In the genomic region with DNA sequence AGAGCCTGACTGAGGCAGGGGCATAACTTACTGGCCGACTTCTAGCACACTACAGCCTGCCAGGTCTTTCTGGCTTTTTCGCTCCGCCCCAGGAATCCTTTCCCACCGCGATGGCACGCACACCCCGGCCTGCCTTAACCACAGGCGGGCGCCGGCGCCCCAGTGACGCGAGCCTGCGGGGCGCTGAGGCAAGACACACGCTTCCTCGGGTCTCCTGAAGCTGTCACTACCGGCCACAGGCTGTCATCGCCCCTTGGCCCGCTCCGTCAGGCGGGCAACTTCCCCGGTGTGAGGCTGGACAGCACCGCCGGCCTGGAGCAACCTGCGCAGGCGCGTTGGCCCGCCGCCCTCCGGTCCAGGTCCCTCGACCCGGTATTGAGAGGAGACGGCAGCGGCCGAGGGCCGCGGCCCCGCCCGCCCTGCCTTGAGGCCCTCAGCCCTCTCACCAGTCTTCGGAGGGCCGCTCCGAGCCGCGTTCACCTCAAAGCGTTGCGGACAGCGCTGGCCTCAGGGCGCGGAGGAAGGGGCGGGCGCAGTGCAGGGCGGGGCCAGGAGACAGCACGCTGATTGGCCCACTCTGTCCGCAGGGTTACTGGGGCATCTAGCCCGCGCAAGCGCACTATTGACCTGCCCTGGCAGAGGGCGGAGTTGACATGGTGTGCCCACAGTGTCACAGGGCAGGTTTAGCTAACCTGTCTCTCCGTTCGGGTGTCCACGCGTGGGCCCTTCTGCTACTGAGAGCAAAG, we compare ENCODE assay signal across 8 mouse cellular contexts. TPM values are rescaled to one million over a fixed set of nuclear protein-coding genes. Genes with fewer than 3 reads are reported as not detected.
DNase-seq lines count a peak whose midpoint lies in the region; ATAC-seq lines count a peak whose summit lies in the region.

No protein-coding gene starts in this region.

- ATAC-seq in embryonic facial prominence, embryonic 11.5 days (replicated peaks; ENCODE audit: insufficient number of reproducible peaks, low FRiP score, low TSS enrichment, low read depth): peak; percentile 98
- ATAC-seq in midbrain, embryonic 12.5 days (ENCODE audit: low FRiP score, low read depth): peak; percentile 99

- peak overlapping the region; percentile 79 for H3K9ac ChIP-seq in embryonic facial prominence, embryonic 11.5 days (replicated peaks; ENCODE audit: low read length)
- peak overlapping the region; percentile 87 for H3K9ac ChIP-seq in midbrain, embryonic 12.5 days (replicated peaks)

- under 1% methylated on average over 61 of the region's 63 CpGs for WGBS in embryonic facial prominence, embryonic 11.5 days
- under 1% methylated on average over 63 of the region's 63 CpGs for WGBS in limb, embryonic 10.5 days
- 1% methylated on average over 63 of the region's 63 CpGs for WGBS in midbrain, embryonic 12.5 days

- H3K27ac ChIP-seq in embryonic facial prominence, embryonic 11.5 days (replicated peaks; ENCODE audit: low read depth, low read length): peak overlapping the region; percentile 87
- peak overlapping the region; percentile 91 for H3K27ac ChIP-seq in limb, embryonic 10.5 days
- H3K27ac ChIP-seq in midbrain, embryonic 12.5 days (replicated peaks): peak overlapping the region; percentile 96

- peak; percentile 97 for DNase-seq in 3134 (ENCODE audit: extremely low read depth, insufficient read length, low spot score)
- DNase-seq in adrenal gland, postnatal 25 days: peak; percentile 98
- DNase-seq in embryonic facial prominence, embryonic 11.5 days (ENCODE audit: low spot score): peak; percentile 95
- DNase-seq in heart, adult 11 months: peak; percentile 100
- peak; percentile 98 for DNase-seq in kidney, adult 18-20 months
- DNase-seq in limb, embryonic 10.5 days (ENCODE audit: low spot score): peak; percentile 97
- DNase-seq in skeletal muscle tissue, adult 2 months (ENCODE audit: low read depth, low spot score): peak; percentile 98

- no peaks in the 10 kb centered on the region; the same call in 1 of the 2 replicates for H3K4me1 ChIP-seq in embryonic facial prominence, embryonic 11.5 days (ENCODE audit: control insufficient read depth, insufficient read depth, low read length)
- H3K4me1 ChIP-seq in limb, embryonic 10.5 days: peaks cover 15% of the 10 kb centered on the region
- H3K4me1 ChIP-seq in midbrain, embryonic 12.5 days: peaks cover 18% of the 10 kb centered on the region

- H3K4me2 ChIP-seq in embryonic facial prominence, embryonic 11.5 days (ENCODE audit: low read depth, low read length): peak overlapping the region; percentile 79
- H3K4me2 ChIP-seq in midbrain, embryonic 12.5 days (replicated peaks): peak overlapping the region; percentile 87

- no peaks in the 10 kb centered on the region for H3K36me3 ChIP-seq in embryonic facial prominence, embryonic 11.5 days (replicated peaks; ENCODE audit: control insufficient read depth, insufficient read depth, low read depth, low read length)
- H3K36me3 ChIP-seq in limb, embryonic 10.5 days: peaks cover 31% of the 10 kb centered on the region
- H3K36me3 ChIP-seq in midbrain, embryonic 12.5 days: peaks cover 23% of the 10 kb centered on the region

- no peaks in the 10 kb centered on the region for H3K27me3 ChIP-seq in embryonic facial prominence, embryonic 11.5 days (ENCODE audit: control insufficient read depth, insufficient read depth, low read length)
- H3K27me3 ChIP-seq in limb, embryonic 10.5 days (ENCODE audit: low read depth, poor library complexity, severe bottlenecking): no peaks in the 10 kb centered on the region
- H3K27me3 ChIP-seq in midbrain, embryonic 12.5 days: no peaks in the 10 kb centered on the region

- no peaks in the 10 kb centered on the region for H3K9me3 ChIP-seq in embryonic facial prominence, embryonic 11.5 days (replicated peaks; ENCODE audit: control insufficient read depth, low read length)
- no peaks in the 10 kb centered on the region for H3K9me3 ChIP-seq in limb, embryonic 10.5 days (replicated peaks)
- no peaks in the 10 kb centered on the region for H3K9me3 ChIP-seq in midbrain, embryonic 12.5 days

- peak overlapping the region; percentile 81 for H3K4me3 ChIP-seq in embryonic facial prominence, embryonic 11.5 days (ENCODE audit: low read depth, low read length)
- peak overlapping the region; percentile 71 for H3K4me3 ChIP-seq in limb, embryonic 10.5 days
- H3K4me3 ChIP-seq in midbrain, embryonic 12.5 days: peak overlapping the region; percentile 79

RNA-seq across cellular contexts. Expression of gene Zfp672, which starts 7.1 kb away (rescaled TPM):
- 53.1 and 53.4 TPM in 2 replicates for total RNA-seq in adrenal gland, postnatal 25 days (2021)
- polyA plus RNA-seq in embryonic facial prominence, embryonic 11.5 days (2014; fragmentation: Nextera tagmentation; extraction: Ambion mirVana): 24.4 and 26.0 TPM in 2 replicates
- polyA plus RNA-seq in limb, embryonic 10.5 days (2016; fragmentation: Nextera tagmentation; extraction: Ambion mirVana): 22.1 and 25.7 TPM in 2 replicates
- polyA plus RNA-seq in midbrain, embryonic 12.5 days (2016; fragmentation: Nextera tagmentation; extraction: Ambion mirVana): 33.9 and 35.9 TPM in 2 replicates

RNA-seq across cellular contexts. Expression of gene Sh3bp5l, which starts 7.5 kb away (rescaled TPM):
- 41.7 and 64.5 TPM in 2 replicates for total RNA-seq in adrenal gland, postnatal 25 days (2021)
- 21.0 and 22.5 TPM in 2 replicates for polyA plus RNA-seq in embryonic facial prominence, embryonic 11.5 days (2014; fragmentation: Nextera tagmentation; extraction: Ambion mirVana)
- polyA plus RNA-seq in limb, embryonic 10.5 days (2016; fragmentation: Nextera tagmentation; extraction: Ambion mirVana): 35.2 and 37.7 TPM in 2 replicates
- 50.6 and 51.0 TPM in 2 replicates for polyA plus RNA-seq in midbrain, embryonic 12.5 days (2016; fragmentation: Nextera tagmentation; extraction: Ambion mirVana)

RNA-seq across cellular contexts. Expression of gene Zfp692, which starts 16.1 kb away (rescaled TPM):
- total RNA-seq in adrenal gland, postnatal 25 days (2021): 14.4 and 17.3 TPM in 2 replicates
- 10.9 TPM in 2 replicates for polyA plus RNA-seq in embryonic facial prominence, embryonic 11.5 days (2014; fragmentation: Nextera tagmentation; extraction: Ambion mirVana)
- polyA plus RNA-seq in limb, embryonic 10.5 days (2016; fragmentation: Nextera tagmentation; extraction: Ambion mirVana): 24.0 and 26.7 TPM in 2 replicates
- polyA plus RNA-seq in midbrain, embryonic 12.5 days (2016; fragmentation: Nextera tagmentation; extraction: Ambion mirVana): 26.4 and 28.5 TPM in 2 replicates

RNA-seq across cellular contexts. Expression of gene 4930438A08Rik, which starts 48.4 kb away (rescaled TPM):
- total RNA-seq in adrenal gland, postnatal 25 days (2021): not detected in 2 replicates
- polyA plus RNA-seq in embryonic facial prominence, embryonic 11.5 days (2014; fragmentation: Nextera tagmentation; extraction: Ambion mirVana): 0.20 TPM in 1 of 2 replicates, not detected in the other
- polyA plus RNA-seq in limb, embryonic 10.5 days (2016; fragmentation: Nextera tagmentation; extraction: Ambion mirVana): not detected in 2 replicates
- polyA plus RNA-seq in midbrain, embryonic 12.5 days (2016; fragmentation: Nextera tagmentation; extraction: Ambion mirVana): 0.14 TPM in 1 of 2 replicates, not detected in the other

RNA-seq across cellular contexts. Expression of gene Lypd8, which starts 55.8 kb away (rescaled TPM):
- total RNA-seq in adrenal gland, postnatal 25 days (2021): not detected in 2 replicates
- polyA plus RNA-seq in embryonic facial prominence, embryonic 11.5 days (2014; fragmentation: Nextera tagmentation; extraction: Ambion mirVana): not detected in 2 replicates
- not detected in 2 replicates for polyA plus RNA-seq in limb, embryonic 10.5 days (2016; fragmentation: Nextera tagmentation; extraction: Ambion mirVana)
- polyA plus RNA-seq in midbrain, embryonic 12.5 days (2016; fragmentation: Nextera tagmentation; extraction: Ambion mirVana): not detected in 2 replicates

Comparison
In these comparisons a context has a peak if more than half of its experiments do, and no peak if none do; other contexts are left out.
1. Peak in every context shown above with its lines: DNase-seq, ATAC-seq, H3K4me3 ChIP-seq and H3K27ac ChIP-seq.